Mouse (Mus musculus): ENCODE results near the gene Gm14137. TPM values are rescaled to one million over a fixed set of nuclear protein-coding genes. Genes with fewer than 3 reads are reported as not detected.

Gene Gm14137
- 0.06 and 0.76 TPM in 2 replicates for polyA plus RNA-seq (2012; rRNA removed)

- H3K4me3 ChIP-seq (replicated peaks; ENCODE audit: extremely low read depth, low read depth, low read length), result no peak within 1 kb of the TSS
- DNase-seq, result no peak
- TF ChIP-seq POLR2A (IDR thresholded peaks at IDR 0.05; ENCODE audit: borderline replicate concordance, extremely low read depth, low read depth, low read length), result no peak
- TF ChIP-seq CTCF (IDR thresholded peaks at IDR 0.05; ENCODE audit: insufficient read depth, low read length), result no peak
- 0 out of 2 replicates have a peak, but pooled peaks cover 2% of the 10 kb centered on the region for H3K4me1 ChIP-seq (ENCODE audit: control insufficient read depth, insufficient read depth, low read length)
- 72% methylated on average over 8 of the region's 8 CpGs for WGBS
These were observed at the start of gene Gm14137 for GRCm38 (mm10) chr2:119173991-119174651. Gene Gm14137 (plus strand): TSS chr2:119174509.

GRCm38 (mm10) chr2:119136346-119136898 lies 37.9 kb upstream of the Gm14137 start:
- H3K4me3 ChIP-seq (replicated peaks; ENCODE audit: extremely low read depth, low read depth, low read length), result no peak overlapping the region
- no peak for DNase-seq
- no peaks in the 10 kb centered on the region for H3K4me1 ChIP-seq (ENCODE audit: control insufficient read depth, insufficient read depth, low read length)
- WGBS, result 73% methylated on average over 5 of the region's 5 CpGs
- TF ChIP-seq CTCF (IDR thresholded peaks at IDR 0.05; ENCODE audit: insufficient read depth, low read length) (no peak), POLR2A (IDR thresholded peaks at IDR 0.05; ENCODE audit: borderline replicate concordance, extremely low read depth, low read depth, low read length) (no peak)

- DNase-seq, result no peak
- WGBS, result 92% methylated on average over 2 of the region's 2 CpGs
- no peaks in the 10 kb centered on the region for H3K4me1 ChIP-seq (ENCODE audit: control insufficient read depth, insufficient read depth, low read length)
- no peak for TF ChIP-seq POLR2A (IDR thresholded peaks at IDR 0.05; ENCODE audit: borderline replicate concordance, extremely low read depth, low read depth, low read length)
- TF ChIP-seq CTCF (IDR thresholded peaks at IDR 0.05; ENCODE audit: insufficient read depth, low read length), result 0 out of 2 replicates have a peak, but pooled peaks have one; percentile 32
- H3K4me3 ChIP-seq (replicated peaks; ENCODE audit: extremely low read depth, low read depth, low read length), result no peak overlapping the region
These were observed 29.1 kb upstream of the Gm14137 start for GRCm38 (mm10) chr2:119145199-119145598.

- no peaks in the 10 kb centered on the region for H3K4me1 ChIP-seq (ENCODE audit: control insufficient read depth, insufficient read depth, low read length)
- no peak overlapping the region for H3K4me3 ChIP-seq (replicated peaks; ENCODE audit: extremely low read depth, low read depth, low read length)
- no peak for DNase-seq
- 88% methylated on average over 6 of the region's 6 CpGs for WGBS
- TF ChIP-seq POLR2A (IDR thresholded peaks at IDR 0.05; ENCODE audit: borderline replicate concordance, extremely low read depth, low read depth, low read length) (no peak), CTCF (IDR thresholded peaks at IDR 0.05; ENCODE audit: insufficient read depth, low read length) (no peak)
These were observed 27.9 kb upstream of the Gm14137 start for GRCm38 (mm10) chr2:119146435-119146834.

GRCm38 (mm10) chr2:119147160-119147678 lies 27.1 kb upstream of the Gm14137 start:
- DNase-seq, result no peak
- H3K4me1 ChIP-seq (ENCODE audit: control insufficient read depth, insufficient read depth, low read length), result no peaks in the 10 kb centered on the region
- no peak for TF ChIP-seq CTCF (IDR thresholded peaks at IDR 0.05; ENCODE audit: insufficient read depth, low read length)
- no peak for TF ChIP-seq POLR2A (IDR thresholded peaks at IDR 0.05; ENCODE audit: borderline replicate concordance, extremely low read depth, low read depth, low read length)
- 81% methylated on average over 22 of the region's 22 CpGs for WGBS
- H3K4me3 ChIP-seq (replicated peaks; ENCODE audit: extremely low read depth, low read depth, low read length), result no peak overlapping the region

GRCm38 (mm10) chr2:119147775-119148174 lies 26.5 kb upstream of the Gm14137 start:
- TF ChIP-seq CTCF (IDR thresholded peaks at IDR 0.05; ENCODE audit: insufficient read depth, low read length) (no peak), POLR2A (IDR thresholded peaks at IDR 0.05; ENCODE audit: borderline replicate concordance, extremely low read depth, low read depth, low read length) (no peak)
- H3K4me3 ChIP-seq (replicated peaks; ENCODE audit: extremely low read depth, low read depth, low read length), result no peak overlapping the region
- 87% methylated on average over 8 of the region's 8 CpGs for WGBS
- DNase-seq, result no peak
- H3K4me1 ChIP-seq (ENCODE audit: control insufficient read depth, insufficient read depth, low read length), result no peaks in the 10 kb centered on the region

GRCm38 (mm10) chr2:119152255-119152654 lies 22.1 kb upstream of the Gm14137 start:
- no peak for DNase-seq
- WGBS, result 52% methylated on average over 6 of the region's 6 CpGs
- H3K4me1 ChIP-seq (ENCODE audit: control insufficient read depth, insufficient read depth, low read length), result peaks cover 5% of the 10 kb centered on the region; the same call in 1 of the 2 replicates
- no peak for TF ChIP-seq CTCF (IDR thresholded peaks at IDR 0.05; ENCODE audit: insufficient read depth, low read length)
- no peak for TF ChIP-seq POLR2A (IDR thresholded peaks at IDR 0.05; ENCODE audit: borderline replicate concordance, extremely low read depth, low read depth, low read length)
- H3K4me3 ChIP-seq (replicated peaks; ENCODE audit: extremely low read depth, low read depth, low read length), result no peak overlapping the region

- DNase-seq, result no peak
- TF ChIP-seq POLR2A (IDR thresholded peaks at IDR 0.05; ENCODE audit: borderline replicate concordance, extremely low read depth, low read depth, low read length), result no peak
- no peak for TF ChIP-seq CTCF (IDR thresholded peaks at IDR 0.05; ENCODE audit: insufficient read depth, low read length)
- H3K4me3 ChIP-seq (replicated peaks; ENCODE audit: extremely low read depth, low read depth, low read length), result no peak overlapping the region
- peaks cover 7% of the 10 kb centered on the region; the same call in 1 of the 2 replicates for H3K4me1 ChIP-seq (ENCODE audit: control insufficient read depth, insufficient read depth, low read length)
- WGBS, result 68% methylated on average over 2 of the region's 2 CpGs
These were observed 19.6 kb upstream of the Gm14137 start for GRCm38 (mm10) chr2:119154683-119155082.

- Histone ChIP-seq H3K4me1 (ENCODE audit: control insufficient read depth, insufficient read depth, low read length) (peaks cover 7% of the 10 kb centered on the region; the same call in 1 of the 2 replicates), H3K4me3 (replicated peaks; ENCODE audit: extremely low read depth, low read depth, low read length) (no peak overlapping the region)
- no peak for TF ChIP-seq CTCF (IDR thresholded peaks at IDR 0.05; ENCODE audit: insufficient read depth, low read length)
- no peak for TF ChIP-seq POLR2A (IDR thresholded peaks at IDR 0.05; ENCODE audit: borderline replicate concordance, extremely low read depth, low read depth, low read length)
- 72% methylated on average over 9 of the region's 9 CpGs for WGBS
- no peak for DNase-seq
These were observed 18.9 kb upstream of the Gm14137 start for GRCm38 (mm10) chr2:119155388-119155787.

All from lung, adult 2 months (tissue).